1 mouse cellular context compared by ENCODE assay signal in genomic region chr11:11693446-11693845, GRCm38 (mm10).
A peak's percentile ranks its signal among the peaks of the same experiment; 100 is the strongest.
TF ChIP-seq lines count a peak whose summit lies in the region.

No protein-coding gene starts in this region.

TF ChIP-seq in CH12.LX, 34 proteins besides CTCF, POLR2A, EP300 and RAD21 (continued from another document):
- peak; percentile 30; the same call in 1 of the 2 replicates for TF ChIP-seq TCF12 (IDR thresholded peaks at IDR 0.05; ENCODE audit: low read depth, low read length)
- TF ChIP-seq JUND (conservative IDR thresholded peaks at IDR 0.05; ENCODE audit: low read depth, low read length), result no peak
- TF ChIP-seq KAT2A (IDR thresholded peaks at IDR 0.05; ENCODE audit: insufficient replicate concordance, low read length), result no peak
- TF ChIP-seq SMC3 (IDR thresholded peaks at IDR 0.05; ENCODE audit: low read depth, low read length), result peak; percentile 17
- peak; percentile 18; the same call in 1 of the 2 replicates for TF ChIP-seq MAX (IDR thresholded peaks at IDR 0.05; ENCODE audit: low read length)
- no peak for TF ChIP-seq E2F4 (IDR thresholded peaks at IDR 0.05; ENCODE audit: insufficient replicate concordance, low read depth, low read length)
